Mouse (Mus musculus): Measurements from ENCODE around the gene I830077J02Rik.

I830077J02Rik gene

DNA sequence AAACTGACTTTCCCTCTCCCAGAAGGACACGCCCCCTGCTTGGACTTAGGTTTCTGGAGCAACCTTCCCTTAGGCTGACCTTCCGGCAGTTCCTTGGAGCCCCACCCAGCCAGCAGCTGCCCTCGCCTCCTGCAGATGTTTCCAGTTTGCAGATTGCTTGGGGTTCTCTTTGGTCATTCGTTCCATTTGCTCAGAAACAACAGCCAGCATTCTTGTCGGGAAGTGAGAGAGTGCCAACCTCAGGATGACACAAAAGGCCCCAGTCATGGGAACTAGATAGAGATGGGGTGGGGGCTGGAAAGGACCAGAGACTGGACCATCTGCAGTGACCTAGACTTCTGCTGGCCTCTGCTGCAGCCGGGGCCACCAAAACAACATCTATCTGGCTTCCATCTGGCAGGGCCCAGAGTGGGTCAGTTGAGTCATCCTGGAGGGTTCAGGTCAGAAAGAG is 38.5 kb downstream of the I830077J02Rik start:
- no peak for DNase-seq (ENCODE audit: low read depth)

DNA sequence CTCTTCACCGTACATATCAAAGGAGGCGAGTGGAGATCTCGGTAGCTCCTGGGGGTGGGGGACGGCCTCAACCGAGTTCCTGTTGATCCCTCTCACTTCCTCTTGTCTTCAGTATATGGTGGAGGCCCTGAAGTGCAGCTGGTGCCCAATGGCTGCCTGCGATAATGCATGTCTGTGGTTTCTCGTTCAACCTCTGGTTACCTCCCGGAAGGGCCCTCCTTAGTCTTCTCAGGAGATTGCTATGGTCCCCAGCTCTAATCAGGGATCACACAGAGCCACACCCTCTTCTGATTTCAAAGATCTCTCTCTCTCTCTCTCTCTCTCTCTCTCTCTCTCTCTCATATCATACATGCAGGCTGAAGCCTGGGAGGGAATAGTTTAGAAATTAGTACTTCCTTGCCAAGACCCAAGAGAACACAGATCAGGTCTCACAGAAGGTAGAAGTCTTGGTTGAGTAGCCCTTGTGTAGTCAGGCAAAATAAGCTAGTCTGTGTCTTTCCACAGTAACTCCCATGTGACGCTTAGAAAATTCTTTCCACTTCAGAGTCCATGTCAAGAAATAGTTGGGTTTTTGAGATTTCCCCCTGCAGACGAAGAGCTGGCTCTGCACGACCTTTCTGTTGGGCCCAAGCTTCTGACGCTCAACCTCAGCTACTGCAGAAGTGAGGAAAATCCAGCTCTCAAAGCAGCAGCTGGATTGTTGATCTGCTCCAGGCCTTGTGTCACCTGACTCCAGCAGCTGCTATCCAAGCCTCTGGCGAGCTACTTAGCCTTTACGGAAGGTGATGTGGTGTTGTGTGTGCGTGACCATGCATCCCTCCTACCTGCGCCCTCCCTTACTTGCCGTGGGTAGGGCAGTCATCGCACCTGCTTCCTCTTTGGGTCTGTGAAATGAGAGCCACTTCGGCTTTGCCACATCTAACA is 39.6 kb downstream of the I830077J02Rik start:
- peak; percentile 82 for DNase-seq (ENCODE audit: low read depth)

DNA sequence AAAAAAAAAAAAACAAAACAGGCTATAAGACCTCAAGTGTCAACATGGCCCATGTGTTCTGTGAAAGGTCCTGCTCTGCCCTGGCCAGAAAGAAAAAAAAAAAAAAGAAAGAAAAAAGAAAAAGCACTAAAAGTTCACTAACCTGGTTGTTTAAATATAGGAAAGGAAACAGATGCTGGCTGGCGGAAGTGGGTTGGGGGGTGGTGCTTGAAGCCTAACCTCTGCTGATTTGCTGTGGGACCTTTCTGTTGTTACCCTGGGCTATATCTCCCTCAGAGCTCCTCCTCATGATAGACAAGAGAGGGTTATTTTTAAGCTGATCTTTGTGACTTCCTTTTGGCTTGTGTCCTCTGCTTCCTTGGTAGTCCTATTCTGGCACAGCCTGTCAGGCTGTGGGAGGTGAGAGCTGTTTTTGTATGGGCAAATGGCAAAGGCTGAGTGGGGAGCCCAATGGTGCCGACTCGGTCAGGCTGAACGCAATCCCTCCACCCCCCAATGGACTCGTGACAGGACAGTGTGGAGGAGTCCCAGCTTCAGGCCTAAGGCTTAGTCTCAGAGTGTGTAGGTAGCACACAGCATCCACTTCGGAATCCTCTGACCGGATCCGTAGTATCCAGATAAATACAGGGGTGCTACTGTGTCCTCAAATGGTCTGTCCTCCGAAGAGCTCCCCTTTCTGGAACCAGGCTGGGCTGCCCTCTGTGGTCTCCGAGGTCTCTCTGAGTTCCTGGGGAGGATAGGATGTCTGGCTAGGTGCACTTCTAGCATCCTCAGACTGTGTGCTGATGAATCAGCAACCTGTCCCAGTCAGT is 40.5 kb downstream of the I830077J02Rik start:
- peak; percentile 86 for DNase-seq (ENCODE audit: low read depth)

GRCm38 (mm10) chr3:105891141-105891540 is 41.3 kb downstream of the I830077J02Rik start:
- no peak for DNase-seq (ENCODE audit: low read depth)

DNA sequence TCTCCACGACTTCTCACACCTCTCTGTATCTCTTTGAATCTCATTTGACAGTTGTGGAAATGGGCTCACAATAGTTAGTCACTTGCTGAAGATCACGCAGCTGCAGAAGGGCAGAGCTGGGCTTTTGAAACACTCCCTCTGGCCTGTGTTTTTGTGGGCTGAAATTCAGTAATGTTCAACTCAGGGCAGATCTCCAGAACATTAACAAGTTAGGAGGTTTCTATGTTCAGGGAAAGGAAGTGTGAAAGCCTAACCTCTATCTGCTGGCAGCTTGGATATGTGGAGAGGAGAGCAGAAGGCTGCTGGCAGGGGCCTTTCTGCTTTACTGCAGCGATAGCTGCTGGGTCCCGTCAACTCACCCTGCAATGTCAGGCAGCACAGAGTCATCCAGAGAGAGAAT is 42.2 kb downstream of the I830077J02Rik start:
- DNase-seq (ENCODE audit: low read depth): no peak

DNA sequence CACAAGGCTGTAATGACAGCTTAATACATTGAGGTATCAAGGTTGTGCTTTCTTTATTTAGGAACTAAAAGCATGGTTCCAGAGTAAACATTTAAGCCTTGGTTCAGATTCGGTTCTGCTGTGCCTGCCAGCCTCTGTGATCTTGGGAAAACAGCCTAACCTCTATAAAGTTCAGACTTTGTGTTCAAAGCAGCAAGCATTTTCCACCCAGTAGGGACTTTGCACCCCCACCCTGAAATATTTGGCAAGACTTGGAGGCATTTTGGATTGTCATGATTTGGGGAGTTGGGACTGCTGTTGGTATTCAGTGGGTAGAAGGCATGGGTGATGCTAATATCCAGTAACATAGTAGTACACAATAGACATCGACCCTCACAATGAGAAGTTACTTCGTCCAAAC is 43.5 kb downstream of the I830077J02Rik start:
- DNase-seq (ENCODE audit: low read depth): no peak

GRCm38 (mm10) chr3:105883111-105883510 is 49.4 kb downstream of the I830077J02Rik start:
- DNase-seq (ENCODE audit: low read depth): no peak

DNA sequence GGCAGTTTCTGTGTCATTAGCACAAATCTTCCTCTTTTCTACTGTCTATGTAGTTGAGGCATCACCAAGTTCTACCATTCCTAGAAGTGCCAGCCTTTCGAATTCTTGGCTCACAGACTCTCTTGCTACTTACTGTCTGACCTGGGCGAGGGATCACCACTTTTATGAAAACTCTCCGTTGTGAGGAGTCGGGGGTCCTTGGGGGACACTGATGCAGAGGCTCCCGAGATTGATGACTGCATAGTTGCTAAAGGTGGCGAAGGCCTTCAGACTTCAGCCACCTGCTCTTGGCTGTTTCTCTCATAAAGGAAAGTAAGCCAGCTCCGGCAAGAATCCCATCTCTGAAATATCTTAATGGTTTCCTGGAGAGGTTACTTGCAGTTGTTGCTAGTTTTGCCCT is 50.4 kb downstream of the I830077J02Rik start:
- DNase-seq (ENCODE audit: low read depth): no peak

- DNase-seq (ENCODE audit: low read depth): no peak
These were observed 52.0 kb downstream of the I830077J02Rik start for GRCm38 (mm10) chr3:105880419-105880818.

DNA sequence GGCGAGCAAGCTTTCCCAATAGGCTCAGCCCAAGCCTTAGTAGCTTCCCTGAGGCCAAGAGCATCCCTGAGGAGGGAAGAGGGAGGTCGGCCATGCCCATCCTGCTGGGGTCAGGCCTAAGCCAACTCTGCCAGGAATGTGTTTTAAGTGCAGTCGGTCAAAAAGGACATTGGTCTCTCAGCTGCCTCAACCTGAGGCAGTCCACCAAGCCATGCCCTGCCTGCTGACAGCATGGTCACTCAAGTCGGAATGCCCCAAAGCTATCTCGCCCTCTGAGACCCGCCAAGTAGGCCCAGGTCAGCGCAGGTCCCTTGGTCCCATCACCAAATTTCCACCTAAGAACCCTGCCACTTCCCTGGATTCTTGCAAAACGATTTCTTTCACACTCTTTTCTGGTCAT is 53.7 kb downstream of the I830077J02Rik start:
- no peak for DNase-seq (ENCODE audit: low read depth)

- no peak for DNase-seq (ENCODE audit: low read depth)
These were observed 54.5 kb downstream of the I830077J02Rik start for GRCm38 (mm10) chr3:105877919-105878318.

GRCm38 (mm10) chr3:105877252-105877803 is 55.1 kb downstream of the I830077J02Rik start:
- DNase-seq (ENCODE audit: low read depth): no peak

GRCm38 (mm10) chr3:105876022-105876421 is 56.4 kb downstream of the I830077J02Rik start:
- no peak for DNase-seq (ENCODE audit: low read depth)
